Mouse (Mus musculus) B cell, adult 2 months (primary cell): ENCODE measurements at regions not wholly inside any gene's neighbourhood (a gene's known extent, or its start where the extent isn't known, plus 50 kb on each side); places are given as distances from the start of the nearest gene placed in this dataset.

Experiments used
- DNase-seq, 2 experiments: peaks; one replicate each; pipeline ENCODE4 v3.0.0; 2022

DNA sequence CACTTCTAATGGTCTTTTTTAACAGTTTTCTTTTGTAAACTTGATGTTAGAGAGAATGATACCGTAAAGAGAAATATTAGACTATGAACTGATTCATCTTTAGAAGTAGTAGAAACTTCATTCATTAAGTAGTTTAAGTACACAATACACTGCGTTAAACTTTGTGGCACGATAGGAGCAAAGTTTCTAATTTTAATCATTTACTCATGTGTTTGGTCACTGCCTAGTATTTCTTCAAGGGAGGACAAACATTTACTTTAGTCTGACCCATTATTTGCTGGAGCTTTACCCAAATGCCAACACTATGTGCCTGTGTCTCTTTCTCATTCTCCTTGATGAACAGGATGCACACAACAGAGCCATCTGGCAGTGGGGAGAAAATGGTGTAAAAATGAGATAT lies 200.6 kb downstream of the Chm start:
- no peak for DNase-seq

DNA sequence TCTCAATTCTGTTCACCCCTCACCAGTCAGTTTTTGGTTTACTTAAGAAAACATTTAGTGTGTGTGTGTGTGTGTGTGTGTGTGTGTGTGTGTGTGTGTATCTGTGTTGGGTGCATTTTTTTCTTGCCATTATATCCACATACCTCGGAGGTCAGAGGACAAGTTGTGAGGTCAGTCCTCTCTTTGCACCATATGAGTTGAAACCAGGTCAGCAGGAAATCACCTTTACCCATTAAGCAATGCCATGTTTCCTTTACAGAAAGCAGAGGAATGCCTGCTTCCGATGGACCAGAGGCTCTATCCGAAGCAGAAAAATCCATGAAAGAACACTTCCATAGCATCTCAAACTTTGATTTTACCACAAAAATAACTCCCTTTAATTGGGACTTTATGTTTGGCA lies 201.2 kb downstream of the Chm start:
- no peak for DNase-seq

DNA sequence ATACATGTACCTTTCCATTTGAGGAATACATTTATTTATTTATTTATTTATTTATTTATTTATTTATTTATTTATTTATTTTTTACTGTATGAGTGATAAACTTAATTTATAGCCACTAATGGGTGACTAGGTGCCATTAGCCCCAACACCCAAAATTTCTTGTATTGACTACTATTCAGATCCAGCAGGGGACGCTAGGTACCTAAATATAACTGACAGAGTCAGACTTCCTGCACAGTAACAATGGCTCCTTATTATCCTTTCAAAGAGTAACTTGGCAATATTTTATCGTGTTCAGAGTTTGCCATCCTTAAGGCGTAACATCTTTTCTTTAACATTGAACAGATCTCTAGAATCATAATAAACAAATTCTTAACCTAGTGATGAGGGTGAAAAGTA lies 206.7 kb downstream of the Chm start:
- peak; percentile 14 to 17 for DNase-seq

DNA sequence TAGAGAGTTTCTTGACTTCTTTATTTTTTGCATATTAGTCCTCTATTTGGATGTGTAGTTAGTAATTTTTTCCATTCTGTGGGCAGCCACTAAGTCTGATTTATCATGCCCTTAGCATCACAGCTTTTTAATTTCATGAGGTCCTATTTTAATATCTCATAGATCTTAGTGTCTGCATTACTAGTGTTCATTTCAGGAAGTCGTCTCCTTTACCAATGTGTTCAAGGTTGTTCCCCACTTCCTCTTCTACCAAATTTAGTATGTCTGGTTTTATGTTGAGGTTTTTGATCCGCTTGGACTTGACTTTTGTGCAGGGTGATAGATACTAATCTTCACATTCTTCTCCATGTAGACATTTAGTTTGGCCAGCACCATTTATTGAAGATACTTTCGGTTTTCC lies 221.2 kb downstream of the Chm start:
- DNase-seq: no peak

DNA sequence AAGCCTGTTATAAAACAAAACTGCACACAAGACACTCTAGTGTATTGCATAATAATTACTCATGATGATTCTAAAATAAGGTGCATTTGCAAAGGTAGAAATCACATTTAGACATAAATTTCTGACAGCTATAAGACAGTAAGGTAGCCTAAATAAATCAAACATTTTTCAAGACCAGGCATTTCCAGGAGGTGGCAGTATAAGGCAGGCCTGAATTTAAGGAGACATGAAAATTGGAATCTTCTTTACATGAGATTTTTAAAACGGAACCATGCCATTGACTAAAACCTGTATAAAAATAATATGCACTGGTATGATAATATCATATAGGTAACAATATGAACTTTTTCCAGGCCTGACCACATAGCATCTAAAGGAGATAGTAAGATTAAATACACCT lies 235.5 kb downstream of the Chm start:
- DNase-seq: peak; percentile 4 to 25

DNA sequence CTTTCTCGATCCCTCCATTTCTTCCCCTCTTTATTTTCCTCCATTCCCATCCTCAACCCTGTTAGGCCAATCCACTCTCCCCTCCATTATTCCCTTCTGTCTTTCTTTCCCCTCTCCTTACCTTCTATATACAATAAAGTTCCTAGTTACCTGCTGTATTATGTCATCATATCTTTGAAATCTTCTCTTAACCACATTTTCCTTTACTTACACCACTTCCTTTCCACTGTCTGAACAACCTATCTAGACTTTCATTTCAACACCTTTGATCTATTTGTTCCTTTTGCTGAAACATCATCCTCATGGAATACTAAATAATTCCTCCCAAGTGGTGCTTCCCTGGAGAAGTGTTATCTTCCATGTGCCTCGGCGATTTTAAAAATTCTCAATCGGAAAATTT lies 237.8 kb downstream of the Chm start:
- DNase-seq: no peak

DNA sequence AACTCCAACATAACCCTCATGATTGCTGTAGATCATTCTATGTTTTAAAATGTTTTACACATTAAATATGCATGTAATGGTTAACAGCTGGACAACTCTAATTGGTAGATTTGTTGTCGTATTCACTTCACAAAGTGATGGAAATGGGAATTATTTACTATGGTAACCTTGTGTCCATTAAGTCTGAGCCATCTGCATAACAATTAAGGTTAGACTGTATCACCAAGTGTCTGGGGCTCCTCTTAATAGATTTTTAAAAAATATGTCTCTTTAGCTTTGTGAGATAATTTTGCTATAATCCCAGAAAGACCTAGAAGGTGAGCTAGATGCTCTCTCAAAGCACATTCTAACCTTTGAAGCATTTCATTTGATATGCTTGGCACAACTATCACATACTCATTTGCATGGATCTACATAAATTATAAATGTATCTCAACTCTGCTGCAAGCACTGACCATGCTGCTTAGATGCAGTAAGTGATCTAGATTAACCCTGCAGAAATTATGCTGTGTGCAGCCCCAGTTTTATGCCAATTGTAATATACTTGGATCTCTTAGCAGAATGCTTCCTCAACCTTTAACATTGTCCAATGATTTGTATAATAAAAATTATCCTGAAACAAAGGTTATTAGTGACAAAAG lies 227.2 kb upstream of the Pof1b start:
- no peak for DNase-seq

DNA sequence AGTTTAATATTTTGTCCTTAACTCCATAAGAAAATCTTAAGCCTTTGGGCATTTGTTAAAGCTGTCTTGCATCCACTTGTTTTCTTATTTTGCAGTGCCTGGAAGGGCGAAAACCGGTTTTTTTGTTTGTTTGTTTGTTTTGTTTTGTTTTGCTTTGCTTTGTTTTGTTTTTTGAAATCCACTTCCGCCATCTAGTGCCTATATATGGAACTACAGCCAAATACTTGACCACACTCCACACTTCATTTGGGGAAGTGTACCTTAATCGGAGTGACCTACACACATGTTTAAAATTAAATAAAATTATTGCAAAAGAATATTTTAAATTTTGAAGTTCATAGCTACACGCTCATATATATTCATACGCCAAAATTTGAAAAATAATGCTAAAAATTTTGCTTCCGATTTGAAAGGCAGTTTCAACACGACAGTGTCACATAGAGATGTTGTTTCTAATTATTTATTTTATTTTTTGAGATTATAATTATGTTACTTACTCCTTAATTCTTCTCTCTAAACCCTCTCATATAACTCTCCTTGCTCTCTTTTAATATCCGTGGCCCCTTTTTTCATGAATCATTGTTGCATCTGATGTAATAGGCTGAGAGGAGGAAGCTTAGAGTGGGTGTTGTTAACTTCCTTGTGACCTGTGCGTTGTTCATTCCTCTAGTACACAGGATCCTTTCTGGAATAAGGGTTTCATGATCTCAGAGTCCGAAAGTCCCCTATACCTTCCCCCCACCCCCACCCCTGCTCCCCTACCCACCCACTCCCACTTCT lies 205.4 kb upstream of the Pof1b start:
- DNase-seq: no peak

GRCm38 (mm10) chrX:112886539-112886938 lies 188.1 kb upstream of the Pof1b start:
- DNase-seq: no peak
